Mouse (Mus musculus) left cerebral cortex, adult 2 months (tissue): ENCODE measurements at regions not wholly inside any gene's neighbourhood (a gene's known extent, or its start where the extent isn't known, plus 50 kb on each side); places are given as distances from the start of the nearest gene placed in this dataset.

Experiments
- DNase-seq, 2 experiments: peaks; one replicate each; pipeline ENCODE4 v3.0.0; 2021 to 2022; ENCODE audit warnings: low spot score in 2 of 2, mixed read lengths in 1 of 2; ENCODE audit errors: extremely low spot score in 1 of 2
- H3K27ac ChIP-seq: fragments of 200-600 bp; 2 replicates; pipeline ENCODE4 v1.8.1; 2022
- H3K4me3 ChIP-seq: fragments of 200-600 bp; 2 replicates; pipeline ENCODE4 v1.8.1; 2022
- CTCF ChIP-seq: fragments of 200-600 bp; IDR thresholded peaks from 2 replicates; pipeline ENCODE4 v1.8.1; 2022; ENCODE audit warnings: antibody characterized with exemption, mild to moderate bottlenecking, moderate library complexity
- intact Hi-C: fragments of 180-260 bp; cut with DNase I; formaldehyde crosslinking; loops from one replicate; pipeline ENCODE4 v1.15.1; 2025

DNA sequence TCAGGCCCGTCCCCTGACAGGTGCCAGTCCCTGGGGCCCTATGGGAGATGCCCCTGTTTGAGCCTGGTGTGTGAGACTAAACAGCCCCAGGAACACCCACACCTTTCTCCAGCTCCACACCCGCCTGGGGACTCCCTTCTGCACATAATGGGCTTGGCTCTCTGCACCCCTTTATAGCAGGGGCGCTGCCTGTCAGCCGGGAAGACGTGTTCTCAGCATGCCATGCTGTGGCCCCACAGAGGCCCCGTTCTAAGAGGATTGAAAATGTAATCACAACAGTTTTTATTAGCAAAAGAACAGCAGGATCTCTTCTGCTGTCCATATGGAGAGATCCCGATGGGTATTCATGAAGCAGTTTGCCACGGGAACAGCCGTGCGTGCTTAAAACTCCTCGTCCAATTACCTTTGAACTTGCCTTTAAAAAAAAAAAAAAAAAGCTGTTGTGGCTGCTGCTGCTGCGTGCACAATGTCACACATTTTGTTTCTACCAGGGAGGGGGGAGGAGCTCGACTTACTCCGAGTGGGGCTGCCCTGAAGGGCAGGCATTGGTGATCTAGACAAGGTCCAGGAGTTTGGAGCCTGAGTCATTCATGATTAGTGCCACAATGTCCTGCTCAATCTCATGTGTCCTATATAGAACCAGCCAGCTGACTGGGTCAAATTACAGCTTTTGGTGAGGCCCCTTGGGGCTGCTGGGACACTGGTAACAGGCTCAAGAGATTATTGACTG is 119.7 kb downstream of the Rps24 start:
- Histone ChIP-seq H3K27ac (no peak overlapping the region), H3K4me3 (no peak overlapping the region)
- intact Hi-C loops: no loop called here
- no peak for TF ChIP-seq CTCF
- no peak for DNase-seq

DNA sequence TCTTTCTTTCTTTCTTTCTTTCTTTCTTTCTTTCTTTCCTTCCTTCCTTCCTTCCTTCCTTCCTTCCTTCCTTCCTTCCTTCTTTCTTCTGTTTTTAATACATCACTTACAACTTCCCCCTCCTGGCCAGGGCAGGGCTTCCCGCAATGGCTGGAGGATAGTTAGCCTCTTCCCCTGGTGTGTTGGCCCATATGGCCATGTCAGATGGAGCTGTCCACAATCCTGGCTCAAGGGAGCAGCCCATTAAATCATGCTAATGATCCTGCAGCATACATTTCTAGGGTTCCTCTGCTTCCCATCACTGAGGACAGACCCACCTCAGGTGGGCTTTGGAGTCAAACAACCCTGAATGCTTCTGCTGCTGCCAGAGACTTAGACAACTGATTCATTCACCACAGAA is 121.4 kb downstream of the Rps24 start:
- intact Hi-C loops: no loop called here
- Histone ChIP-seq H3K27ac (no peak overlapping the region), H3K4me3 (no peak overlapping the region)
- no peak for TF ChIP-seq CTCF
- DNase-seq: no peak

DNA sequence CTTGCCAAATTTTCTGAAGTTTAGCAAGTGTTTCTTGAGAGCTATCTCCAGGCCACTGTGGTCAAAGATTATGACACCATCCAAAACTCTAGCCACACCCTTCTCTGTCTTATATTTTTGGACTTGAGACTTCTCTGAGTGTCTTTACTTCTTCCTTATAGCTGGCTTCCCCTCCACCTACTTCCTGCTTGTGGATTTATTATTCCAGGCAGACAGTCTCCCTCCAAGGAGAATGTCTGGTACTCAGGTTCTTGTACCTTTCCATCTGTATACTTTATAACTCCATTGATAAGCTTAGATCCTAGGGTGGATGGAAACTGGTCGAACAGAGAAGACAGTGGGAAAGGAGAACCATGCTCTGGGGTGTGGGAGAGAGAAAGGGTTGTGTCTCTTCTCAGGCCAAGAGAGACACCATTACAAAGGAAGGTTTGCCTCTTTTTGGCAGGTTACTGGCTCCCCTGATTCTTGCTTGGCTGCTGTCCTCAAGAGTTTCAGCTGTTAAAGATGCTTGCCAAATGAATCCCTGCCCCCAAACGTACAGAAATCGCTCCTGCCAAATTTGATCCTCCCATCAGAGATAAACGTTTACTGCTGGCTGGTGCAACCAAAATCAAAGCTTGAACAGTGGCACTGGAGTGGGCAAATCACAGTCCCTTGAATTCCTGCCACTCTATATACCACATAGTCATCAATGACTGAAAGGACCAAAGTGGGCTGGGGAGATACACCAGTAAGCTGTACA is 125.5 kb downstream of the Rps24 start:
- H3K27ac ChIP-seq: no peak overlapping the region
- intact Hi-C loops: no loop called here
- DNase-seq: no peak
- no peak overlapping the region for H3K4me3 ChIP-seq
- no peak for TF ChIP-seq CTCF

DNA sequence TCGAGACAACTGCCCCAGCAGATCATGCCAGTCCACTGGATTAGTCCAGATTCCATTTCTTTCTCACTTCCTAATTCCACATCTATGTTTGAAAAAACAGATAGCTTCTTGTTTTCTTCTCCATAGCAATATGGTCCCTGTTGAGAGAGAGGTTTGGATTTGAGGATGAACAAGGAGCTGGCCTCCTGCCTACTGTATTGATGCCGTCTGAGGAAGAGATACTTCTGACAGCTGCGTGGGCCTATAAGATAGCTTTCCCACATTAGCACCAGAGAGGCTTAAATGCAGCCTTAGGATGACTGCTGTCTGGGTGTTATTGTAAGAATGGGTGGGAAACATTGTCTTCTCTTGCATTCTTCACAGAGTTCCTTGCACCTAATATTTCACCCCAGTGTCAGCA is 128.9 kb downstream of the Rps24 start:
- intact Hi-C loops: loop anchor here (2.0 kb wide), 1 partner anchor 37 kb away; no protein-coding TSS in a partner anchor
- no peak for TF ChIP-seq CTCF
- no peak for DNase-seq
- H3K4me3 ChIP-seq: no peak overlapping the region
- H3K27ac ChIP-seq: peak overlapping the region; percentile 50; the same call in 1 of the 2 replicates

DNA sequence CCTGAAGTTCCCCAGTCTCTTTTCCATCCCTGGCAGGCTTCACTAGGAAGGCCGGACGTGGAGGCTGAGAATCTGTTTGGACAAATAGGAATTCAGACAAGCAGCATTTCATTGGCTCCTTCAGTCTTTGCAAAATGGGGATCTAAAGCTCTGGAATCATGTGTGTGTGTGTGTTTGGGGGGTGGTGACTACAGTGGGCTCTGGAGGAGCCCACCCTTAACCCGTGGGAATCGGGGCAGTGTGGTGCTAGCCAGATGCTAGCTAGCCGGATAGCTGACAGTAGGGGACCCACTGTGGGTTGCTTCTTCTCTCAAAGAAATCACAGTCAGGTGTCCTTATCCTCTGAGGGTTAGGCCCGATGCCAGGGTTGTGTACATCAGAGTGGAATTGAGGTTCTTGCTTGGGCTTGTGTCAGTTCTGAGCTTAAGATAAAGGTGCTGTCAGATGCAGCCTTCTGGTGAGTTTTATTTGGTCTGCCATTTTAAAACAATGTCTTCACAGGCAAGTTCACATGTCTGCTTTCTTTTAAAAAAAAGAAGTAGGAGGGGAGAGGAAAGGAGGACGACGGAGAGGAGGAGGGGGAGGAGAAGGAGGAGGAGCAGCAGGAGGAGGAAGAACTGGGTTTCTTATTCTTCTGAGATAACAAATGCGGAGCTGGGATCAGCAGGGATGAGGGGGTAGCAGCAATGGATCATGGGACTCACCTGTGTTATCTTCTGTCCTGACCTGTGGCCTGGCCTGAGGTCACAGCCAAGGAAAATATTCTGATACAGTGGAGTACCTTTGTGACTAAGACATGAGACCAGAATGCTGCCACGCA is 129.6 kb downstream of the Rps24 start:
- peak overlapping the region; percentile 82 for H3K27ac ChIP-seq
- intact Hi-C loops: loop anchor here (2.0 kb wide), 1 partner anchor 38 kb away; no protein-coding TSS in a partner anchor

DNA sequence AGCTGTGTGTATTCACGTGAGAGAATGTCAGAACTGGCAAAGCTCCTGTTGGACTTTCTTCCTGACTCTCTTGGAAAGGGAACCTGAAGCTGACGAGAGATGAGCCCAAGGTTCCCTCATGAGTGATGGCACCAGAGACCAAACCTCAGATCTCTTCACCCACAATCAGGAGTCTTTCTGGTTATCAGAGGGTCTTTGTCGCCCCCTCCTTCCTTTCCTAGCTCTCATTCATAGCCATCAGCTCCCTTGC is 130.1 kb downstream of the Rps24 start:
- no peak for TF ChIP-seq CTCF
- peak overlapping the region; percentile 82 for H3K27ac ChIP-seq
- no peak for DNase-seq
- no peak overlapping the region for H3K4me3 ChIP-seq
- intact Hi-C loops: loop anchor here (2.0 kb wide), 1 partner anchor 38 kb away; no protein-coding TSS in a partner anchor

More for the DNA sequence above, 129.6 kb downstream of the Rps24 start:
- DNase-seq: no peak
- TF ChIP-seq CTCF: no peak
- H3K4me3 ChIP-seq: no peak overlapping the region

DNA sequence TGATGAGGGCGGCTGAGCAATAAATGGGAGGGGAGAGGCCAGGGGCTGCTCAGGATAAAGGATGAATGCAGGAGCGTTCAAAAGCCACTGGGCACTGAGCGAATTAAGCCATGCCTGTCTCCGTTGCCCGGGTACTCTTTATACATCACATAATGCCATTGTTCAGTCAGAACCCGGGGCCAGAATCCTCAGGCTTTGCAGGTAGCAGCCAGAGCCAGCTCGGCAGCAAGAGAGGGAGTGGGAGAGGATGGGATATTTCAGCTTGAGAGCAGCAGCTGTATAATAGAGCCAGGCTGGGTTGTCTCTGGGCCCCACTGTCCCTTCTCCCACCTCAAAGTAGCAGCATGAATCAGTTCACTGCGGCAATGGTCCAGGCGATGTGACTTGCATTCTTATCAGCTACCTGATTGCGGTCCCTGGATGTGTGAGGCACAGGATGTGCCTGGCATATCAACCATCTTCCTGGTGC is 130.5 kb downstream of the Rps24 start:
- peak; percentile 36 to 66 for DNase-seq
- Histone ChIP-seq H3K4me3 (no peak overlapping the region), H3K27ac (peak overlapping the region; percentile 82)
- intact Hi-C loops: loop anchor here (2.0 kb wide), 1 partner anchor 39 kb away; no protein-coding TSS in a partner anchor
- TF ChIP-seq CTCF: no peak

DNA sequence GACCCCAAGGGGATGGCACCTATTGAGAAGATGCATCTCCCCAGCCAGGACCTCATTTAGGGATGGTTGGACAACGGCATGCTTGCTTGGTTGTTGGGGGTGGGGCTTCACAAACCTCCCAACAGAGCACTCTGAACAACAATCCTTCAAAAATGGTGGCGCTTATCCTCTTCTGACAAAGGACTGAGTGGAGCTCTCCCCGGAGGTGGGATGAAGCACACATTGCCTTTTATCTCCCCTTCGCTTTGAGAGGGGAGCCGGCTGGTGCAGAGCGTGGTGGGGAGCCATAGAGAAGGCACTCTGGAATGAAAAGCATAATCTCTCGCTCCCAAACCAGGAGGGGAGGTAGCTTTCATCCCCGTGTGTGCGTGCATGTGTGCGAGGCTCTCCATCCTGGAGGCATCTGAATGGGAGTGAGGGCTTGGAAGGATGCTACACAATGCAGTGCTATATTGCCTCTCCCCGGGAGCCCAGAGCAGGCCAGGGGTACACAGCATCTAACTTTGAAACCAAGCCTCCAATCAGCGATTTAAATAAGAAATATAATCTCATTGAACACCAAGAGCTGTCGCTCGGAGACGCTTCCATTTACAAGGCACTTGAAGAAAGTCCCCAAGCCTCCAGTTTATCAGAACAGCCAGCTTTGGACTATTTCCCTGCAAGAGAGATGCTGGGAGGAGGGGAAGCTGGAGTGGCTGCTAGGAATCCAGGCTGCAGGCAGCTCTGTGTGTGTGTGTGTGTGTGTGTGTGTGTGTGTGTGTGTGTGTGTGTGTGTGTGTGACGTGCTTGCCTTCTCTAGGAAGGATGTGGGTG is 131.5 kb downstream of the Rps24 start:
- peak in 1 of 2 experiments; percentile 30 for DNase-seq
- H3K4me3 ChIP-seq: no peak overlapping the region
- H3K27ac ChIP-seq: peak overlapping the region; percentile 82
- intact Hi-C loops: no loop called here
- TF ChIP-seq CTCF: no peak

DNA sequence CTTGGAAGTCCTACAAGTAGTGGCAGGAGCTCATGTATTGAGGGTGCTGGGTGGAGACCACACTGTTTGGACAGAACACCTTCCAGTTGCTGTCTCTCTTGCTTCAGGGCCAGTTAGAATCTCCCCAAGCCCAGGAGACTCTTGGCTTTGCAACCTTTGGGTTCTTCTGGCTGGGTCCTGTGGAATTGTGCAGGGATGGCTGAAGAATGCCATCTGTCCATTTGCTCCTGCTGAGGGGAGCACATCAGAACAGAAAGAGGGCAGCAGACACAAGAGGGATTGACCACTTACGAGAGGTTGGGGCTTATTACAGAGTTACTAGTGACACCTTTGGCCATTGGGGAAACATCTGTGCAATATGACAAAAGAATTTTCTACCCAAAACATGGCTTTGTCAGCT is 145.1 kb downstream of the Rps24 start:
- no peak overlapping the region for H3K4me3 ChIP-seq
- TF ChIP-seq CTCF: no peak
- intact Hi-C loops: no loop called here
- H3K27ac ChIP-seq: no peak overlapping the region
- no peak for DNase-seq

DNA sequence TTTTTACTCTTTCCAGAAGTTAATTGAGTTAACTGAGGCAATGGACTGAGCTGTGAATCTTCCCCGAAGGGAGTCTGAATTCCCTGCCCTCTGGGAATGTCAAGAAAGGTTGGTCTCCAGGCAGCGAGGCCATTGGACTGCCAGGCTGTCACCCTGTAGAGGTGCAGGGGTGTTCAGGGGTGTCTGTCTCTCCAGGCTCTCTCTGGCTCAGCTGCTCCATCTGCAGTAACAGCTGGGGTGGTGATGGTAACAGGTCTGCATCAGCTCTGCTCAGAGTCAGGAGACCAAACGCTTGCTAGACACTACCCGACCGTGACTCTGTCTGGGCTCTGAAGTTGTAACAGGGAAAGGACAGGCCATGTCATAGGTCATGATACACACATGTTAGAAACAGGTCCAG is 154.9 kb downstream of the Rps24 start:
- no peak for DNase-seq
- no peak overlapping the region for H3K27ac ChIP-seq
- intact Hi-C loops: loop anchor here (5.0 kb wide), 4 partner anchors 120 to 925 kb away; partner anchors contain the start of gene Zmiz1
- H3K4me3 ChIP-seq: no peak overlapping the region
- TF ChIP-seq CTCF: no peak; the same call in 1 of the 2 replicates
